Mouse (Mus musculus) liver, postnatal 0 days (tissue): ENCODE data around the gene Ppp1r14b. TPM values are rescaled to one million over a fixed set of nuclear protein-coding genes. Genes with fewer than 3 reads are reported as not detected.

Experiments used
- ATAC-seq: fragments of 200-750 bp; cut with Nextera tagmentation; 2 replicates; pipeline ENCODE4 v1.8.0; 2017; ENCODE audit warnings: mild to moderate bottlenecking, moderate library complexity
- DNase-seq: peaks from one replicate; pipeline ENCODE4 v3.0.0-alpha.2; 2016
- H3K27ac ChIP-seq: fragments of 300-500 bp; sonication (generic); 2 replicates; pipeline ENCODE4 v1.5.1; 2014; ENCODE audit warnings: antibody characterized with exemption, moderate library complexity, mild to moderate bottlenecking, low read depth
- H3K27me3 ChIP-seq: fragments of 300-500 bp; sonication (generic); 2 replicates; pipeline ENCODE4 v1.6.1; 2014; ENCODE audit warnings: low read length, control low read depth, mixed read lengths; ENCODE audit not compliant: insufficient read depth
- H3K36me3 ChIP-seq: fragments of 300-500 bp; sonication (generic); replicated peaks from 2 replicates; pipeline ENCODE4 v1.6.1; 2014; ENCODE audit warnings: mild to moderate bottlenecking, control low read depth, low read length, moderate library complexity, mixed read lengths; ENCODE audit not compliant: insufficient read depth
- H3K4me1 ChIP-seq: fragments of 300-500 bp; sonication (generic); 2 replicates; pipeline ENCODE4 v1.6.1; 2014; ENCODE audit warnings: antibody characterized with exemption, mild to moderate bottlenecking, control low read depth; ENCODE audit not compliant: insufficient read depth
- H3K4me2 ChIP-seq: fragments of 300-500 bp; sonication (generic); 2 replicates; pipeline ENCODE4 v1.6.1; 2014; ENCODE audit warnings: low read depth, mild to moderate bottlenecking, low read length, moderate library complexity, mixed read lengths
- H3K4me3 ChIP-seq: fragments of 300-500 bp; sonication (generic); 2 replicates; pipeline ENCODE4 v1.5.1; 2014; ENCODE audit warnings: low read depth, low read length
- H3K9ac ChIP-seq: fragments of 300-500 bp; sonication (generic); replicated peaks from 2 replicates; pipeline ENCODE4 v1.6.1; 2014; ENCODE audit warnings: mild to moderate bottlenecking, moderate library complexity
- H3K9me3 ChIP-seq: fragments of 300-500 bp; sonication (generic); 2 replicates; pipeline ENCODE4 v1.6.1; 2016; ENCODE audit warnings: mild to moderate bottlenecking, control low read depth, low read length, mixed read lengths
- CTCF ChIP-seq: sonication (generic); IDR thresholded peaks from 2 replicates; pipeline ENCODE4 v1.5.1; 2016; ENCODE audit warnings: antibody characterized with exemption, low read depth
- EP300 ChIP-seq: IDR thresholded peaks from 2 replicates; pipeline ENCODE4 v1.6.1; 2016; ENCODE audit warnings: antibody characterized with exemption, low read depth, mild to moderate bottlenecking
- WGBS: fragments of 180-500 bp; shearing (Covaris S2); extraction: QIAGEN DNeasy Blood & Tissue Kit; methylation state at CpG from one replicate; pipeline ENCODE4 v1.1.7; 2014; ENCODE audit not compliant: insufficient replicate concordance; 5-methylcytosine and 5-hydroxymethylcytosine counted together
- polyA plus RNA-seq: library from polyadenylated mRNA; unstranded; fragments of >200 nt; fragmentation: Nextera tagmentation; extraction: Ambion mirVana; gene quantifications from 2 replicates; pipeline ENCODE4 v1.2.1, GENCODE M21; 2015

The Ppp1r14b gene
- polyA plus RNA-seq: 48.3 and 57.2 TPM in 2 replicates

DNA sequence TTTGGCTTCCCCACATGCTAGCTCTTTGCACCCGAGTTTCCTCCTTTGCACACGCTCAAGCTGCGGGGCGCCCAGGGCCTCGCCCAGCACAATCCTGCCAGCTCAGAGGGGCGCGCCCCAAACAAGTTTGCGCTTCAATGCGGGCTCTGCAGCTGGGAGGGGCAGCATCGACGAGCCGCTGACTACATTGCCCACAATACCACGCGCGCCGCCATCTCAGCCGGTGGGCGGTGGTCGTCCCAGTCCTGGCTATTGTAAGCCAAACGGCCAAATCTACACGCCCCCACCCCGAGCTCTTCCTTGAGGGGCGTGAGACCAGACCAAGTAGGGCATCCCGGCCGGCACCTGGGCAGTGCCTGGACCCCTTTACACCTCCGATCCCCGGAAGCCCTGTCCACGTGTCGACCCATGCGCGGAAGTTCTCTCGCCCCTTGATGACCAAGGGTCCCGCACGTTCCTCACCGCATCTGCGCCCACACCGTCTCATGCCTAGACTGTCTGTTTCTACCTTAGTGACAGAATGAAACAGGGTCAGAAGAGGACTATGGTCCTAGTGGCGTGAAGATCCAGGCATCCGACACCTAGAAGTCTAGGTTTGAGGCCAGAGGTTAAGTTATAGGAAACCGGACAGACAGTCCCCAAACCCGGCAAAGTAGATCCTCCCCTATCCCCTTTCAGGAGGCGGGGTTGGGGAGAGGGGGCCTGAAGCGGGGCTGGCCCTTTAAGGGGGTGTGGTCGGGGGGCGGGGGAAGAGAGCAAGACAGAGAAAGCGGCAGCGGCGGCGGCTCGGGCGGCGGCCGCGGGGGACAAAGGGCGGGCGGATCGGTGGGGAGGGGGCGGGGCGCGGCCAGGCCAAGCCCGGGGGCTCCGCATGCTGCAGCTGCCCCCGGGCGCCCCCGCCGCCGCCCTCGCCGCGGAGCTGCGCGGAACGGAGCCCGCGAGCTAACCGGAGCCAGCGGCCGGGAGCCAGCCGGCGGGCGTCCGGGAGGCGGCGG, at the start of gene Ppp1r14b:
Gene Ppp1r14b (plus strand): TSS at position 758 of the 995 bp plus-strand sequence.
- peak; percentile 62 for ATAC-seq
- H3K9ac ChIP-seq: peak within 1 kb of the TSS; percentile 74
- H3K27me3 ChIP-seq: no peaks in the 10 kb centered on the region
- TF ChIP-seq CTCF (no peak), EP300 (no peak)
- H3K4me1 ChIP-seq: peaks cover 47% of the 10 kb centered on the region
- H3K9me3 ChIP-seq: no peaks in the 10 kb centered on the region
- peak; percentile 88 for DNase-seq
- H3K4me2 ChIP-seq: peak within 1 kb of the TSS; percentile 98
- H3K36me3 ChIP-seq: peaks cover 7% of the 10 kb centered on the region
- peak within 1 kb of the TSS; percentile 65 for H3K4me3 ChIP-seq
- 1% methylated on average over 63 of the region's 84 CpGs for WGBS
- H3K27ac ChIP-seq: peak within 1 kb of the TSS; percentile 88

DNA sequence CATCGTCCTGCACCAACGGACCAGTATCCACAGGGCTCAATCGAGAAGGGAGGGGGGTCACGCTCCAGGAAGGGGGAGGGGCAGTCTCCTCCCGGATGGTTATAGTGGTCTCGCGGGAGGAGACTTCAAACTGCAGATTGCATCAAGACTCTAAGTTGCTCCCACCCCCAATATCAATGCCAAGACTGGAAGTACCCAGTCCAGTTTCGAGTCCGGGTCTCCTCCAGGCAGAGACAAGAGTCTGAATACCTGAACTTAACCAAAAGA, 49.5 kb upstream of the Ppp1r14b start, which contains the start of gene Catsperz:
Gene Catsperz (minus strand): TSS at position 74 of the 267 bp plus-strand sequence.
- Histone ChIP-seq H3K27ac (no peak within 1 kb of the TSS), H3K4me2 (peak within 1 kb of the TSS; percentile 38), H3K9me3 (no peaks in the 10 kb centered on the region), H3K9ac (no peak within 1 kb of the TSS), H3K4me1 (peaks cover 28% of the 10 kb centered on the region), H3K36me3 (no peaks in the 10 kb centered on the region), H3K4me3 (peak within 1 kb of the TSS; percentile 6), H3K27me3 (peaks cover 51% of the 10 kb centered on the region)
- no peak for ATAC-seq
- DNase-seq: no peak
- 7% methylated on average over 9 of the region's 9 CpGs for WGBS
- TF ChIP-seq EP300 (no peak), CTCF (no peak)

DNA sequence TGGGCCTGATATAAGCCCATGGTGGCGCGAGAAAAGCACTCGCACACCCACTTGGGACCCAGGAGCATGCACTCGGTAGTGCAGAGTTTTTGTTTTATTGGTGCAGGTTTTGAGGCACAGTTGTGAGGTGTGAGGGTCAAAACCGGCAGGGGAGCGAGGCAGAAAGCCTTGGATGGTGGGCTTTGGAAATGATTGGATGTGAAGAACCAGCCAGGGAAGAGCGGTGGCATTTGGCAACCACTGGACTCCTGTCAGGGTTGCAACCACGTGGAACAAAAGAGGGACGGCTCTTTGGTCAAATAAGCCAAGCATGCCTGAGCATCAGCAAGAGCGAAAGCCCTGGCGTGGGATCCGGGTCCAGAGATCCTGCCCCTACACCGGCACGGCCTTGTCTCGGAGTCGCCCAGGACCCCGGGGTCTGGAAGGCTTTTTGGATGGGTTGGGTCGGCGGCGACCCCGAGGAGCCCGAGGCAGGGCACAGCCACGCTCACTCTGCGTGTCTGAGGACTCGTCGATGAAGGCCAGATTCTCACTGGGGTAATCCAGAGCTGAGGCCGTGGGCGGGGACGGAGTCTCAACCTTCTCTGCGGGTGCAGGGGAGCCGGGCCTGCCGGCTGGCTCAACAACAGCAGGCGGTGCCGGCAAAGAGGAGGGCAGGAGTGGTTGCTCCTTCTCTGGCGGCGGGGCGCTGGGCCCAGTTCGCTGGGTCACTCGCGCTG, 49.0 kb upstream of the Ppp1r14b start:
- Histone ChIP-seq H3K4me3 (peak overlapping the region; percentile 6), H3K27ac (no peak overlapping the region), H3K36me3 (no peaks in the 10 kb centered on the region), H3K9ac (no peak overlapping the region), H3K9me3 (no peaks in the 10 kb centered on the region), H3K4me1 (peaks cover 23% of the 10 kb centered on the region), H3K27me3 (peaks cover 55% of the 10 kb centered on the region), H3K4me2 (no peak overlapping the region)
- no peak for ATAC-seq
- 19% methylated on average over 40 of the region's 40 CpGs for WGBS
- no peak for DNase-seq
- TF ChIP-seq EP300: no peak
- TF ChIP-seq CTCF: no peak

DNA sequence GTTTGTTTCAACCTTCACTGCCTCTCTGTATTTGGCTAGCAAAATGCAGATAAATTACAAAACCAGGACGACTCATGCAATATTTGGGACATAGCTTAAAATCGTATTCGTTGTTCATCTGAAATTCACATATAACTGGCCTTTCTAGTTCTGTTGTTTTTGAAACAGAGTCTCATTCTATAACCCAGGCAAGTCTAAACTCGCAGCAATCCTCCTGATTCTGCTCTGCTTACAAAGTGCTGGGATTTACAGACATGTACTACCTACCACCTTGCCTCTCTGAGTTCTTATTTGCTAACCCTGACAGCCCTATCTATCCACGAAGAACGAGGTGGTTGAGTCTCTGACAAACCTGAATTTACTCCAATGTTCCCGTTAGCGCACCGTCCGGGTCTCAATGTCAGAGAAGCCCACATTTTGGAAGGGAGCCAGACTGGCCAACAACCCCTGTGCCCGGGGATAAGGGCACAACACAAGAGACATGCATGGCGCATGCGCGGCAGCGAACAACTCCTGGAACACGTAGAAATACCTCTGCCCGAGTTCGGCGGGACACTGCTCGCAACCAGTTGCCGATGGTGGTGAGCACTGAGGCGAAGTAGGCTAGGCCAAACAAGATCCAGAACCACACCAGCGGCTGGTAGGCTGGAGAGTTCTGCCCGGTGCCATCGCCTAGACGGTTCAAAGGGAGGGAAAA, 48.1 kb upstream of the Ppp1r14b start:
- WGBS: 15% methylated on average over 26 of the region's 26 CpGs
- ATAC-seq: no peak
- Histone ChIP-seq H3K27me3 (peaks cover 59% of the 10 kb centered on the region), H3K4me1 (peaks cover 21% of the 10 kb centered on the region), H3K4me3 (0 out of 2 replicates have a peak overlapping the region, but pooled peaks have one; percentile 0), H3K9me3 (no peaks in the 10 kb centered on the region), H3K4me2 (peak overlapping the region; percentile 5; the same call in 1 of the 2 replicates), H3K36me3 (no peaks in the 10 kb centered on the region), H3K27ac (no peak overlapping the region), H3K9ac (no peak overlapping the region)
- TF ChIP-seq CTCF: no peak
- TF ChIP-seq EP300: no peak
- no peak for DNase-seq

DNA sequence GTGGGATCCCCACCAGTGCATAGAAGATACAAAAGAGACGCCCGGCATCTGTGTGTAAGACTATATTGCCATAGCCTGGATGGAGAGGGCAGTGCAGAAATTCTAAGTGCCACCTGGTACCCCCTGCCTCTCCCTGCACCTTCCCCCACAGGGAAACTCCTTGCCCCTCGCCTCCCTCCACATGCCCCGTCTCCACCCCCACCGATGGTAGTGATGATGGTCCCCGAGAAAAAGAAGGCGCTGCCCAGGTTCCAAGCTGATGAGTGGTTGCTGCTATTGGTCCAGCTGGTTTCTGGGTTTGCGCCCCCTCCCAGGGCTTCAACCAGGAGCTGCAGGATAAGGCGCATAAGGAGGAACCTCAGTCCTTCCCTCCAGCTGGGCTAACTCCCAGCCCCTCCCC, 46.7 kb upstream of the Ppp1r14b start:
- H3K36me3 ChIP-seq: no peaks in the 10 kb centered on the region
- no peak overlapping the region for H3K4me3 ChIP-seq
- no peak overlapping the region for H3K4me2 ChIP-seq
- TF ChIP-seq EP300: no peak
- DNase-seq (no peak), ATAC-seq (no peak)
- no peaks in the 10 kb centered on the region for H3K9me3 ChIP-seq
- 26% methylated on average over 9 of the region's 9 CpGs for WGBS
- H3K9ac ChIP-seq: no peak overlapping the region
- peaks cover 73% of the 10 kb centered on the region for H3K27me3 ChIP-seq
- no peak overlapping the region for H3K27ac ChIP-seq
- H3K4me1 ChIP-seq: peaks cover 14% of the 10 kb centered on the region; the same call in 1 of the 2 replicates

DNA sequence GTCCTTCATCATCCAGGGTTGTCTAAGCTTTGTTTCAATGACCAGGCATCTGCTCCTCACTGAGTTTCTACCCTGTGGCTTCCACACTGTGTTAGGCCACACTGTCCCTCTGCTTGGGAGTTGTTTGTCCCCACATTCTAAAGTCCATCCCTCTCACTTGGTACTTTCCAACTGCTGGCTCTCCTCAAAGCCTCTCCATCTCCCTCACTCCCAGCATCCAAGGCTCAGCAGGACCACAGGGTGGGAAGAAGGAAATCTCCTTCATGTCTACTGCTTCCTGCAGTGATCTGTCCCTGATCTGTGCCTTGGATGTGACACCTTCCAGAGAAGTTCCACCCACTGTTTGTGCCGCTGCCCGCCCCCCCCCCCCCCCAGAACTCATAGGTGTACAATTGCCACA, 43.8 kb upstream of the Ppp1r14b start:
- no peak for DNase-seq
- Histone ChIP-seq H3K4me3 (no peak overlapping the region), H3K4me2 (no peak overlapping the region), H3K36me3 (no peaks in the 10 kb centered on the region), H3K27ac (no peak overlapping the region), H3K9me3 (no peaks in the 10 kb centered on the region), H3K9ac (no peak overlapping the region), H3K27me3 (peaks cover 82% of the 10 kb centered on the region), H3K4me1 (peaks cover 9% of the 10 kb centered on the region)
- TF ChIP-seq EP300 (no peak), CTCF (no peak)
- 0% methylated on average over 1 of the region's 2 CpGs for WGBS
- no peak for ATAC-seq
